Mouse (Mus musculus) common myeloid progenitor, adult 5-6 weeks (primary cell): ENCODE measurements around the gene Mpzl3. TPM values are rescaled to one million over a fixed set of nuclear protein-coding genes. Genes with fewer than 3 reads are reported as not detected.

Source experiments
- ATAC-seq: replicated peaks from 2 replicates; pipeline ENCODE4 v1.8.0; 2016; ENCODE audit warnings: low read depth, mild to moderate bottlenecking, moderate TSS enrichment, inconsistent platforms; ENCODE audit not compliant: poor library complexity, severe bottlenecking
- total RNA-seq: library from RNA; stranded (forward); fragments of 200-1000, 187-1606 nt; gene quantifications from 2 replicates; pipeline ENCODE4 v1.2.3, GENCODE M21; 2017

Mpzl3 gene
- total RNA-seq, 1 experiment from 2014 or later: 0.27 TPM

DNA sequence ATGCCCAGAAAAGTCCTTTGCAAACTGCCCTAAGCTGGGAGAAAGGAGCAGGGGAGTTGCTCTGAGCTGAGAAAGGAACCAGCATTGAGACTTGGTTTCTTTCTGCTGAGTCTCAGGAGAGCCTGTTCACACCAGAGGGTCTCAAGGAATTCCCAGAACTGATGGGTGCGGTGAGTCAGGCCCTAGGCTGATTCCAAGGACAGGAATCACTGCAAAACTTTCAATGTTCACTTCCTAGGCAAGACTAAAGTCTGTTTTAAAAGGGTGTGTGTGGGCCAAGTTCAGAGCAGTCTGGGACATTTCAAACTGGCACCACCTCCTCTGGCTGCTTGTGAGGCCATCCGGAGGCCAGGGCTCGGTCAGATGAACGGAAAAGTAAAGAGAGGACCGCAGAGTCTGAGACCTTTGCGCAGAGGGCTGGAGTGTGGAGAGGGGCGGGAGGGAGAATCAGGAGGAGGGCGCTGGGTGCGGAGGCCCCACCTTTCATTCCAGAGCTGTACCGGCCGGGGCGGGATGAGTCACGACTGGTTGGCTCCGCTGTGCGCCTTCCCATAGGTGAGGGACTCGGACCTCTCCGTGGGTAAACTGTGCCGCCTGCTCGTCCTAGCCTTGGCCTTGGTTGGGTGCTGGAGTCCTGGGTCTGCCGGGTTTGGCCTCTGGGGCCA is 12.8 kb upstream of the Mpzl3 start:
- 0 out of 2 replicates have a peak, but pooled peaks have one; percentile 16 for ATAC-seq

GRCm38 (mm10) chr9:45042947-45043346 is 12.0 kb upstream of the Mpzl3 start:
- ATAC-seq: no peak

GRCm38 (mm10) chr9:45046973-45047372 is 8.0 kb upstream of the Mpzl3 start:
- no peak for ATAC-seq

DNA sequence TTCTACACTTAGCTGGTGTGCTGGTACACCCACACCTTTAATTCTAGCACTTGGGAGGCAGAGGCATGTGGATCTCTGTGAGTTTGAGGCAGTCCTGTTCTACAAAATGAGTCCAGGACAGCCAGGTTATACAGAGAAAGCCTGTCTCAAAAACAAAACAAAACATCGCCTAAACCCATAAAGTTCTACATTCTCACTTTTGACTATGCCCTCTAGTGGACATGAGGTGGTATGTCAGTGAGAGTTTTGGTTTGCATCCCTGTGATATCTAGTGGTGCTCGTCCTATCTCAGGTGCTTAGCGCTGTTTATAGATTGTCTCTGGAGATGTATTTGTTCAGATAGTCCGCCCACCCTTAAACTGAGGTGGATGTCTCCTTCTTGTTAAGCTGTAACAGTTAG is 6.5 kb upstream of the Mpzl3 start:
- ATAC-seq: peak; percentile 78

DNA sequence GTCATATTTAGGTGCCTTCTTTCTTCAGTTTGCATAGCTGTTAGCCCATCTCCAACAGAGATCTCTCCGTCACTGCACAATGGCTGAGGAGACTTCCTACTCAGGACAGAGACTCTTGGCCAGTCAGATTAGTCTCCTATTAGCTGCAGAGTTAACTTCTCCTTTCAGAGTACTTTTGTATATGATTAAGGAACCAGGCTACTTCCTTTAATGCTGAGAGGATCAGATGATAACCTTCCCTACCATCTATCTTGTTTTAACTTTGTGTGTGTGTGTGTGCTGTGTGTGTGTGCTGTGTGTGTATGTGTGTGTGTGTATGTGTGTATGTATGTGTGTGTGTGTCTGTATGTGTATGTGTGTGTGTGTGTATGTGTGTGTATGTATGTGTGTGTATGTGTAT is 5.3 kb upstream of the Mpzl3 start:
- peak; percentile 52 for ATAC-seq

GRCm38 (mm10) chr9:45050301-45050700 is 4.7 kb upstream of the Mpzl3 start:
- no peak for ATAC-seq

- ATAC-seq: no peak
Measured at GRCm38 (mm10) chr9:45058304-45058940, 3.4 kb downstream of the Mpzl3 start.

GRCm38 (mm10) chr9:45060151-45060550 is 5.2 kb downstream of the Mpzl3 start:
- ATAC-seq: no peak

DNA sequence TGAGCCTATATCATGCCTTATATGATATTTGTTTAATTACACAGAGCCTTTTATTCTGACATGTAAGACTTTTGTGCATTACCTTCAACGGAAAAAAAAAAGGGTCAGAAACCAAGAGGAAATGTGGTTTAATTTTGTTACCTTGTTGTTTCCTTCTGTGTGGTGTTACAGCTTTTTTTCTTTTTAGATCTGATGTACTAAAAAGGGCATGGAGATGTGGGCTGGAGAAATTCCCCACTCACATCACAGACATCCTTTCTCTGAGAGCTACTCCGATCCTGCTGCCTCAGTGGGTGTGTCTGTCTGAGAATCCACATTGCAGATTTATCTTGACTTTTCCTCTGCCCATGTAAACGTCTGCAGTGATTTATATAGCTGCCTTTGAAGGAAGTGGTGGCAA is 7.7 kb downstream of the Mpzl3 start:
- no peak for ATAC-seq

DNA sequence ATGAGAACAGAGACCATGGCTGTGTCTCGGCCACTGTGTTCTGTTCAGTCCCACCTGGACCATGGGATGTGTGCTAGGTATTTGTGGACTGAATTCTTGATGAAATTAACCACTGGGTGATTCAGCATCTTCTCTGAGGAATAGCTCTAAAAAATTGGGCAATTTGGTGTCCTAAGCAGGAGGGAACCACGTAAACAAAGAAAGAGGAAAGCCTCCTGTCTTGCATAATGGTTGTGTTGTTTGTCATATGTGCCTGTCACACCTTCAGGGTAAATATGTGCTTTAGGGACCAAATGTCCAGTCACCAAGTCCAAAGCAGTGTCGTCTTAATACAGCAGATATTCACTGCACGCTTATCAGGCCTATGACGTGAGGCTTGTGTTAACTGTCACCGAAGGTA is 9.4 kb downstream of the Mpzl3 start:
- ATAC-seq: no peak

DNA sequence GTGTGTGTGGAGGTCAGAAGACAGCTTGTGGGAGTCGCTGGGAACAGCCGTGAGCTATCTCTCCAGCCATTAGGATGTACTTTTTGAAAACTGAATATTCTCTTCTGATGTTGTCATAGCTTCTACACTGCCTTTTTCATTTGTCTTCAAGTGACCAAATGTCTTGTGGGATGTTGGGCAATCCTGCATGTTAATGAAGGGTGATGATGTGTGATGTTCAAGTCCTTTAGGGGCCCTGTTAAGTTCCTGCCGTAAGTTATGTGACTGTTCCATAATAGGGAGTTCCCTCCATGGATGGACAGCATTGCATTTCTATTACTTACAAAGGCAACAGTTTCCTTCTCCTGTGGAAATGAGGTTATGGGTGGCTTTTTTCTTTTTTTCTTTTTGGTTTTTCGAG is 11.7 kb downstream of the Mpzl3 start:
- ATAC-seq: no peak

GRCm38 (mm10) chr9:45071800-45072199 is 16.8 kb downstream of the Mpzl3 start:
- no peak for ATAC-seq

DNA sequence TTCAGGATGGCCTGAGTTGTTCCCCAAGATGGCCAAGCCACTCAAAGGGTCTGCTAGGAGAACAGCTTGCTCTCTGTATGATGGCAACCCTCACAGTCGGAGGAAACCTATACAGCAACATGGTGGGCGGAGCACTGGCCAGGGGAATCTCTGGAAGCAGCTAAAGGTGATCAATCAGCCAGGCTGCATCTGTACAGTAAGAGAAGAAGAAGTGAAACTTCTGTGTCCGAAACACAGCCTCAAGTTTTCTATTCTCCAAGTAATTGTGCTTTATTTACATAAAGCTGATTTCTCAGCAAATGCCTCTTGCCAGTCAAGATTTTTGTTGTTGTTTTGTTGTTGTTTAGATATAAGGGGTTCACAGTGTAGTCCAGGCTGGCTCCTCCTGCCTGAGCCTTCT is 22.9 kb downstream of the Mpzl3 start:
- peak; percentile 26; the same call in 1 of the 2 replicates for ATAC-seq

DNA sequence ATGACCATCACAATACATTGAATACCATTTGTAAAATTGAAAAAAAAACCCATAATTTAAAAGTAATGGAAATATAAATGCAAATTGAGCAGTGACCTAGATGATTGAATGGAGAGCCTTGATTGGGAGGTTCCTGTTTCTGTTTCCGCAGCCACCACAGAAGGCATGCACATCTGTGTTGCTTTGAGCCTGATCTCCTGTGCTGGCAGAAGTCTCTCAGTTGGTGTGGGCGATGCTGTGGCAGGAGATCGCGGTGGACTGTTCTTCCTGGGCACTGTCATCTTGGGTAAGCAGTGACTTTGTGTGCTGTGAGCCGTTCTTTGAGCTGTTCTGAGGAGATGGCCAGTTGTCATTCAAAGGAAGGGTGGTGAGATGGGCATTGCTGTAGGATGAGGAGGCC is 24.0 kb downstream of the Mpzl3 start, which contains the start of gene Jaml:
TSS of gene Jaml (plus strand) at position 173 of the 400 bp plus-strand sequence.
- ATAC-seq: peak; percentile 97

DNA sequence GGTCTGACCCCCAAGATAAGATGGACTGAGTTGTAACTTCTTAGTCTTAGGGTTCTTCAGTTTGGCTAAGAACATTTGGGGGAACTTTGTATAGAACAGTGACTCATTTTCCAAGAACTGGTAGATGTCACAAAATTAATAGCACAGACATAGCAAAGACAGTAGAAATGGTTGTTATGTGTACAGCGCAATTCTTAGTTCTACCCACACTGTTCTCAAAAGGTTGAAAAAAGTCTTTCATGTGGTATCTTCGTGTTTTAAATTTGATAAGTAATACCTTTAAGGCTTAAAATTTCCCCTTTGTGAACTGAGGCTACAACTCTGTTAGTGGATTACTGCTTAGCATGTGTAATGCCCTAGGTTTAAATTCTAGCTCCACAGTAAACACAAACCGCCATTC is 28.1 kb downstream of the Mpzl3 start:
- ATAC-seq: no peak

- peak; percentile 74 for ATAC-seq
Measured at GRCm38 (mm10) chr9:45084556-45084955, 29.6 kb downstream of the Mpzl3 start.

- ATAC-seq: peak; percentile 66
Measured at GRCm38 (mm10) chr9:45085741-45086690, 31.0 kb downstream of the Mpzl3 start.

DNA sequence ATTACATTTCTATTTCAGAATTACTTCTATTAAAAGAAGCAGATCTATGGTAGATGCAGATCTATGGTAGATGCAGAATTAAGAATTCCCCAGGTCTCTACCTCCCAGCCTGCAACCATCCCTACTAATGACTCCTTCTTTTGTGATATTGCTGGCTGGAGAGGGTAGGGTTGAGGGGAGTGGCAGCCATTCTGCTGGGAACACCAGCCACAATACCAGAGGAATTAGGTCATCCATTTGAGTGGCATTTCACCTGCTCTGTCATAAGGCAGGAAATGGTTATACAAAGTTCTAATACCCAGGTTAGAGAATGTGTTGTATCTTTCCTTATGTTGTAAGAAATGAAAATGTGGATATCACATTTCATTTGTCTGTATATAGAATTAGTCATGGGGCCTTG is 33.1 kb downstream of the Mpzl3 start:
- ATAC-seq: no peak

DNA sequence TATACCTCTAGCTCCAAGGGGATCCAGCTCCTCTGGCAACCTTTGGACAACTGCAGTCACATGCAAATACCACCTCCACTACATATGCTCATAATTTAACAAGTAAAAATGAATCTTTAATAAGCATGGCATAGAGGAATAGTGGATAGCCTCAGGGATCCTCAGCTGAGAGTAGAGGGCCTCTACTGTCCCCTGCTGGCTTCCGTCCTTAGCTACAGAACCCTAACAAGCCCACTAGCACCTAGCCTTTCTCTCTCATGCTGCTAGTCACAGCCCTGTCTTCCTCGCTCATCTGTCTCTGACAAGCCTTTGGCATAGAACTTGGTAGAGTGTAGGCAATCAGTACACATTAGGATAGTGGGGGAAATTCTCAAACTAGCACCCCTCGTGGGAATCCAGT is 35.8 kb downstream of the Mpzl3 start:
- ATAC-seq: 0 out of 2 replicates have a peak, but pooled peaks have one; percentile 18

DNA sequence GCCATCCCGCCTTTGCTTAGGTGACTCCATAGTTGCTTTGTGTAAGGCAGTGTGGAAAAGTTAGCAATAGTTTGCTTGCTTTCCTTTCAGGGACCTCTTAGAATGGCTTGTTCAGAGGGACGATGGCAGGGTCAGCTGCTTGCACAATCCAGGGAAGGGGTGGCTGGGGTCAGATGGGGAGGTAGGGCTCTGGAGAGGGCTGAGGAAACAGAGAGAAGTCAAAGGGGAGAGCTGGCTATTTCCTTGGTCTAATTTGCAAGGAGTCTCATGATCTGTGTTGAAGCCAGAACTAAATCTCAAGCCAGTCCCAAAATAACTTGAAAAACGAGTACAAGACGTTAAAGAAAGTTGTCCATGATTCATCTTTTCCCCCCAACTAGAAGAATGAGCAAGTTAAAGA is 37.7 kb downstream of the Mpzl3 start:
- no peak for ATAC-seq
